Mouse (Mus musculus): ENCODE data around the gene Unc45a.

GRCm38 (mm10) chr7:80369461-80369860, 28.7 kb upstream of the Unc45a start:
- TF ChIP-seq CTCF (IDR thresholded peaks at IDR 0.05; ENCODE audit: borderline replicate concordance, control insufficient read depth, extremely low read depth, insufficient read depth, low read length, poor library complexity) (no peak), POLR2A (IDR thresholded peaks at IDR 0.05; ENCODE audit: control insufficient read depth, extremely low read depth, insufficient read depth, low read length, poor library complexity) (no peak)
